Mouse (Mus musculus): ENCODE measurements around the gene Uncx. TPM values are rescaled to one million over a fixed set of nuclear protein-coding genes. Genes with fewer than 3 reads are reported as not detected.
A peak's percentile ranks its signal among the peaks of the same experiment; 100 is the strongest.

Uncx gene
- polyA plus RNA-seq, 1 experiment from 2014 or later, result 0.09 TPM

DNA sequence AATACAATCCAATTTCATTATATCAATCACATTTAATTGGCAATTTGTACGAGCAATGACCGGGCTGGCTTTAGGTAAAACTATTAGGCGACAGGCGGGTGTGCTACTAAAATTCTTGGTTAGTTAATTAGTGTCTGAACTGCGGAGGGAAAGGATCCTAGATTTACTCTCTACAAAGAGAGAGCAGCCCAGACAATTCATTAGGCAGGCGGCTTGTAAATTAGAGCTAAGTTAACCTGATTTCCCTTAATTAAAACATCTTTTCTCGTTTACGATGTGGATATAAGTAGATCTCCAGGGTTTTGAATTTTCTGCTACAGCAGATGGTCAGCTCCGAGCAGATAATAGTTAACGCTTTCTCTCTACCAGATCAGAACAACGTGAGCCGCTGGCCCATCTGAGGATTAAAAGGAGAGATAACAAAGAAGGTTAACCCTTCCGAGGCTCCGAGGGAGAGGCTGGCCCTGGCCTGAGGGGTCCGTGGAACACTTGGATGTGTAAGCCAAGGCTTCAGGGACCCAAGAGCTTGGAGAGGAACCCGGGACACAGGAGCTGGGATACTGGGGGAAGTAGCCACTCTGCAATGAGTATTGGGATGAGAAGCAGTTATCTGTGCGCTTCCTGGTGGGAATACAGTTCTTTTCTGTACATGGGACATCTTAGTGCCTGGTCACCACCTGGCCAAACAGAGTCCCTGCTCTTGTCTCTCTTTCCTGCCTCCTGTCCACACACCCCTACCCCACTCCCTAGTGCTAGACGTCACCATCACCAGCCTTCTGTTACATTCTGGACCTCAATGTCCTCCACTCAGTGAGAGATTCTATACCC lies 6.2 kb upstream of the Uncx start:
- no peaks in the 10 kb centered on the region for H3K36me3 ChIP-seq (ENCODE audit: control insufficient read depth, insufficient read depth, low read length)
- no peaks in the 10 kb centered on the region for H3K9me3 ChIP-seq (replicated peaks; ENCODE audit: control insufficient read depth, low read length)
- no peak overlapping the region for H3K4me2 ChIP-seq
- H3K4me1 ChIP-seq (ENCODE audit: control insufficient read depth, insufficient read depth, low read length), result no peaks in the 10 kb centered on the region; the same call in 1 of the 2 replicates
- no peak overlapping the region for H3K9ac ChIP-seq (ENCODE audit: low read depth, low read length)
- 3% methylated on average over 18 of the region's 18 CpGs for WGBS (ENCODE audit: insufficient replicate concordance)
- no peak overlapping the region for H3K4me3 ChIP-seq (ENCODE audit: low read depth, low read length)
- peaks cover 89% of the 10 kb centered on the region for H3K27me3 ChIP-seq (ENCODE audit: control insufficient read depth, insufficient read depth, low read length)
- no peak for ATAC-seq (replicated peaks; ENCODE audit: insufficient number of reproducible peaks, low FRiP score, low TSS enrichment)
- no peak overlapping the region for H3K27ac ChIP-seq (ENCODE audit: low read depth, low read length)

DNA sequence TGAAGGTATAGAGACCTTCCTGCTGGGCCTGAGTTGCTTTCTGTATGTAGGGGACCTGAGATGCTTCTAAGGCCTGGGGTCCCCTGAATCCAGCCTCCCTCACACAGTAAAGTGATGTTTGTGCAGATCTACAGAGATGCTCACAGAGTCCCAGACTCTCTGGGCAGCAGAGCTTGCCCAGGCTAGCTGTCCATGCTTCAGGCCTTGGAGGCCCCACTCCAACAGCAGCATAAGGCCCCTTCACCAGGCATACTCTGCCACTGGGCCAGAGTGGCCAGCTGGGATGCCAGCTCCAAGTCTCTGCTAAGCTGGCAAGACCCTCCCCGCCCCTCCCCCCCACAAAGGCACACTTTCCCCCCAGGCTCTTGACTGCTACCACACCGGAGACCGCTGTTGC lies 5.6 kb upstream of the Uncx start:
- no peak overlapping the region for H3K9ac ChIP-seq (ENCODE audit: low read depth, low read length)
- ATAC-seq (replicated peaks; ENCODE audit: insufficient number of reproducible peaks, low FRiP score, low TSS enrichment), result no peak
- WGBS (ENCODE audit: insufficient replicate concordance), result 6% methylated on average over 3 of the region's 3 CpGs
- no peak overlapping the region for H3K27ac ChIP-seq (ENCODE audit: low read depth, low read length)
- H3K4me3 ChIP-seq (ENCODE audit: low read depth, low read length), result no peak overlapping the region
- no peak overlapping the region for H3K4me2 ChIP-seq
- no peaks in the 10 kb centered on the region for H3K36me3 ChIP-seq (ENCODE audit: control insufficient read depth, insufficient read depth, low read length)
- no peaks in the 10 kb centered on the region for H3K9me3 ChIP-seq (replicated peaks; ENCODE audit: control insufficient read depth, low read length)
- H3K27me3 ChIP-seq (ENCODE audit: control insufficient read depth, insufficient read depth, low read length), result peaks cover 91% of the 10 kb centered on the region
- H3K4me1 ChIP-seq (ENCODE audit: control insufficient read depth, insufficient read depth, low read length), result no peaks in the 10 kb centered on the region; the same call in 1 of the 2 replicates

DNA sequence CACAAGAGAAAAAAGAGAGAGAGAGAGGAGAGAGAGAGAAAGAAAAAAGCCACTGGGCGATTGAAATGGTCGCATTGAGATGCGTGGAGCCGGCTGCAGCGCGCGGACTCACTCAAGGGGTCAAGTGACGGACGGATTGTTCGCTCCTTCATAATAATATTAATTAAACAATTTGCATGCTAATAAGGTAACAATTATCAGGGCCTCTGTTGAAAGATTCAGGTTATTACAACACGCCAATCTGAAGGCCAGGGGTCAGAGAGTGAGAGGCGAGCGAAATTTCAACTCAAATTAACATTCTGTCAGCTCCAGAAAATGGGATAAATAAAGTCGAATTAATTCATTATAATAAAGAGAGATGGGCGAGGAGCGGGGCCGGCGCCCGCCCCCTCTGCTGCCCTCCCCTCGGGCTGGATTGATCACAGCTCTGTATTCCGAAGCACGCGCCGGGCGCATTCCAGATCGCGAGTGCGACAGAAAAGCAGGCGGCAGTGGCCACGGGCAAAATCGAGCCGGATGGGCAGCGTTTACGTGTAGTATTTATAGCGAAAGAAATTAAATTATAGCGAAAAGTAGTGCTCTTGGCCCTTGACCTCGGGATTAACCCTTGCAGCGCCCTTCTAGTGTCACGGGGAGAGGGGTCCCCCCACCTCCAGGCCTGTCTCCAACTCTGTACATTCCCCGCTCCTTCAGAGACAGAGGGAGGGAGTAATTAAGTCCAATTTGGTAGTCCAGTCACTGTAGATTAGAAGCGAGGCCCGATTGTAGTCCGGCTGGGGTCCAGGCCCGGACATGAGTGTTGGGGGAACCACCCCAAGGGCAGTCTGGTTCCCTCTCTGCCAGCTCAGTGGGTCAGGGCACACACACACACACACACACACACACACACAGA lies 1.9 kb upstream of the Uncx start:
- WGBS (ENCODE audit: insufficient replicate concordance), result 1% methylated on average over 44 of the region's 44 CpGs

DNA sequence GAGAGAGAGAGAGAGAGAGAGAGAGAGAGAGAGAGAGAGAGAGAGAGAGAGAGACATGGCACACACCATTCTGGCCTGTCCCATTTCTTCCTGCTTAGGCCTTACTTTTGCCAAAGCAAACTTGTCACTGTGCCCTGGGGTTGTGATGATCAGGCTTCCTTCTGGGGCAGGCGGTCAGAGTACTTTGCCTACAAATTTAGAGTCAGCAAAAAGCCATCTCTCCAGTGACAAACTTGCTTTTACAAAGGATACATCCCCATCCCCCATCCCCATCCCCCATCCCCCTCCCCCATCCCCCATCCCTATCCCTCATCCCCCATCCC lies 1.3 kb upstream of the Uncx start:
- 12% methylated on average over 1 of the region's 1 CpGs for whole genome bisulfite sequencing (ENCODE audit: insufficient replicate concordance)
- H3K4me3 ChIP-seq (ENCODE audit: low read depth, low read length), result no peak overlapping the region

More for the DNA sequence above, 1.9 kb upstream of the Uncx start:
- no peak overlapping the region for H3K4me2 ChIP-seq
- no peak for ATAC-seq (replicated peaks; ENCODE audit: insufficient number of reproducible peaks, low FRiP score, low TSS enrichment)
- no peak overlapping the region for H3K9ac ChIP-seq (ENCODE audit: low read depth, low read length)
- no peak overlapping the region; the same call in 1 of the 2 replicates for H3K4me3 ChIP-seq (ENCODE audit: low read depth, low read length)
- no peaks in the 10 kb centered on the region for H3K9me3 ChIP-seq (replicated peaks; ENCODE audit: control insufficient read depth, low read length)
- H3K27ac ChIP-seq (ENCODE audit: low read depth, low read length), result no peak overlapping the region
- H3K36me3 ChIP-seq (ENCODE audit: control insufficient read depth, insufficient read depth, low read length), result no peaks in the 10 kb centered on the region
- peaks cover 97% of the 10 kb centered on the region for H3K27me3 ChIP-seq (ENCODE audit: control insufficient read depth, insufficient read depth, low read length)
- no peaks in the 10 kb centered on the region for H3K4me1 ChIP-seq (ENCODE audit: control insufficient read depth, insufficient read depth, low read length)

DNA sequence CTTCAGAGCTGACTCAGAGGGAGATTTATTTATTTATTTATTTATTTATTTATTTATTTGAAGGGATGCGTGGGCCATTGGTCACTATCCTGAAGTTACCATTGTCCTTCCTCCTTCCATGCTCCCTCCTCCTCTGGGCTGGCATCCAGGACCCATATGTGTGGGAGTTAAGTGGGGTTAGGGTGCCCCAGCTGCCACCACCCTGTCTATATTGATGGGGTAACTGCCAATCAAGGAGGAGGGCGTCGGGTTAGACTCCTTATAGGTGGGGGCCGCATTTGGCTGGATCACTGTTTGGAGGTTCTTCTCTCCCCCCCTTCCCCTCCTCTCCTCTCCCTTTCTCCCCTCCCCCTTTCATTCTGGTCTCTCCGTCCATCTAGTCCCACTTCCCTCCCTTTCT lies 738 bp upstream of the Uncx start:
- Histone ChIP-seq H3K4me3 (ENCODE audit: low read depth, low read length) (no peak overlapping the region), H3K27me3 (ENCODE audit: control insufficient read depth, insufficient read depth, low read length) (peaks cover 97% of the 10 kb centered on the region), H3K9ac (ENCODE audit: low read depth, low read length) (no peak overlapping the region), H3K36me3 (ENCODE audit: control insufficient read depth, insufficient read depth, low read length) (no peaks in the 10 kb centered on the region), H3K4me2 (no peak overlapping the region), H3K27ac (ENCODE audit: low read depth, low read length) (no peak overlapping the region), H3K4me1 (ENCODE audit: control insufficient read depth, insufficient read depth, low read length) (no peaks in the 10 kb centered on the region), H3K9me3 (replicated peaks; ENCODE audit: control insufficient read depth, low read length) (no peaks in the 10 kb centered on the region)
- 0% methylated on average over 5 of the region's 5 CpGs for WGBS (ENCODE audit: insufficient replicate concordance)
- ATAC-seq (replicated peaks; ENCODE audit: insufficient number of reproducible peaks, low FRiP score, low TSS enrichment), result no peak

More for the DNA sequence above, 1.3 kb upstream of the Uncx start:
- Histone ChIP-seq H3K9ac (ENCODE audit: low read depth, low read length) (no peak overlapping the region), H3K9me3 (replicated peaks; ENCODE audit: control insufficient read depth, low read length) (no peaks in the 10 kb centered on the region), H3K4me2 (no peak overlapping the region), H3K27ac (ENCODE audit: low read depth, low read length) (no peak overlapping the region), H3K36me3 (ENCODE audit: control insufficient read depth, insufficient read depth, low read length) (no peaks in the 10 kb centered on the region), H3K4me1 (ENCODE audit: control insufficient read depth, insufficient read depth, low read length) (no peaks in the 10 kb centered on the region), H3K27me3 (ENCODE audit: control insufficient read depth, insufficient read depth, low read length) (peaks cover 97% of the 10 kb centered on the region)
- no peak for ATAC-seq (replicated peaks; ENCODE audit: insufficient number of reproducible peaks, low FRiP score, low TSS enrichment)

DNA sequence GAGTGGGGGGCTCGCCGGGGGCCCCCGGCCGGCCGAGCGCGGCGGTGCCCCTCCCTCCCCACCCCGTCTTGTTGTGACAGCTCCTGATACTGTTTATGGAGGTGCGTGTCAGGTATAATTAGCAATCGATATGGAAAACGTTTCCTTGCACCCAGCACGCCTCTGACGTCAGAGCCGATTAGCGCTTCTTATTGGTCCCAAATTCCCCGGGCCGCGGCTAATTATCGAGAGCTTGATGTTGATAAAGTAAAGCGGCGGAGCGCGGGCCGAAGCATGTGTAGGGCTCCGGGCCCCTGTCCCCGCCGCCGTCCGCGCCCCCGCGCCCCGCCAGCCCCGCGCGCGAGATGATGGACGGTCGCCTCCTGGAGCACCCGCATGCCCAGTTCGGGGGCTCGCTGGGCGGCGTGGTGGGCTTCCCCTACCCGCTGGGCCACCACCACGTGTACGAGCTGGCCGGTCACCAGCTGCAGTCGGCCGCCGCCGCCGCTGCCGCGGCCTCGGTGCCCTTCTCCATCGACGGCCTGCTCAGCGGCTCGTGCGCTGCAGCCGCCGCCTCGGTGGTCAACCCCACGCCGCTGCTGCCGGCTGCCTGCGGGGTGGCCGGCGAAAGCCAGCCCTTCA lies 466 bp downstream of the Uncx start:
- no peak overlapping the region for H3K9ac ChIP-seq (ENCODE audit: low read depth, low read length)
- H3K36me3 ChIP-seq (ENCODE audit: control insufficient read depth, insufficient read depth, low read length), result no peaks in the 10 kb centered on the region
- no peaks in the 10 kb centered on the region for H3K4me1 ChIP-seq (ENCODE audit: control insufficient read depth, insufficient read depth, low read length)
- H3K27me3 ChIP-seq (ENCODE audit: control insufficient read depth, insufficient read depth, low read length), result peaks cover 93% of the 10 kb centered on the region
- H3K4me2 ChIP-seq, result peak overlapping the region; percentile 35
- H3K9me3 ChIP-seq (replicated peaks; ENCODE audit: control insufficient read depth, low read length), result no peaks in the 10 kb centered on the region
- no peak overlapping the region for H3K27ac ChIP-seq (ENCODE audit: low read depth, low read length)
- H3K4me3 ChIP-seq (ENCODE audit: low read depth, low read length), result peak overlapping the region; percentile 18
- ATAC-seq (replicated peaks; ENCODE audit: insufficient number of reproducible peaks, low FRiP score, low TSS enrichment), result no peak
- under 1% methylated on average over 63 of the region's 71 CpGs for WGBS (ENCODE audit: insufficient replicate concordance)

DNA sequence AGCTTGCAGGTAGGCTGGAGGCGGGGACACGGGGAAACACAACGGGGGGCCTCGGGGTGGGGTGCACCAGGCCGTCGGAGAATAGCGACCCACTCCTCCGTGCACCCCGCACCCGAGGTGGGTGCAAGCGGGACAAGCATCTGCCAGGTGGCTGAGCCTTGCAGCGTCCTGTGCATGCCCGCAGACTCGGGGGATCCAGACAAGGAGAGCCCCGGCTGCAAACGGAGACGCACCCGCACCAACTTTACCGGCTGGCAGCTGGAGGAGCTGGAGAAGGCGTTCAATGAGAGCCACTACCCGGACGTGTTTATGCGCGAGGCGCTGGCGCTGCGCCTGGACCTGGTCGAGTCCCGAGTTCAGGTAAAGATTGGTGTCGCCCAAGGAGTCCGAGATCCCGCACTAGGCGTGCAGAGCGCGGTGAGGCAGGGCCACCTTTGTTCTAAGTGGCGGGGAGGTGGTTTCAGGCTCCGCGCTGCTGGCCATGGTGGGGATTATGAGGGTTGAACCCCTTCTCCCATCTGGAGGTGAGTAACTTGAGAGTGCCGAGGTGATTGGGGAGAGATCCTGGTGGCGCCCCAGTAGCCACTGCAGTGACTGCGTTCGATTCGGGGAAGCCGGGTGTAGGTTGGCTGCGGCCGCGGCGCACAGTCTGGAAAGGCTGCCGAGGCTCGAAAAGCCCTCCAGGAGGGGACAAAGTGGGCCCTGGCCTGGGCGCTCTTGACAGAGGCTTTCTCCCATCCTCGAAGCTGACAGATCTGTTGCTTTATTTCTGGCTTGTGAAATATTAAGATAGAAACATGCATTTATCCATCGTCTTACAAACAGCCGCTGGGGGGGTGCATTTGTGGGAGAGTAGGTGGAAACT lies 1.2 kb downstream of the Uncx start:
- no peaks in the 10 kb centered on the region for H3K9me3 ChIP-seq (replicated peaks; ENCODE audit: control insufficient read depth, low read length)
- H3K27ac ChIP-seq (ENCODE audit: low read depth, low read length), result no peak overlapping the region
- no peak for ATAC-seq (replicated peaks; ENCODE audit: insufficient number of reproducible peaks, low FRiP score, low TSS enrichment)
- H3K9ac ChIP-seq (ENCODE audit: low read depth, low read length), result no peak overlapping the region
- H3K4me2 ChIP-seq, result no peak overlapping the region
- no peak overlapping the region for H3K4me3 ChIP-seq (ENCODE audit: low read depth, low read length)
- WGBS (ENCODE audit: insufficient replicate concordance), result under 1% methylated on average over 54 of the region's 54 CpGs
- no peaks in the 10 kb centered on the region for H3K36me3 ChIP-seq (ENCODE audit: control insufficient read depth, insufficient read depth, low read length)
- no peaks in the 10 kb centered on the region for H3K4me1 ChIP-seq (ENCODE audit: control insufficient read depth, insufficient read depth, low read length)
- peaks cover 94% of the 10 kb centered on the region for H3K27me3 ChIP-seq (ENCODE audit: control insufficient read depth, insufficient read depth, low read length)

DNA sequence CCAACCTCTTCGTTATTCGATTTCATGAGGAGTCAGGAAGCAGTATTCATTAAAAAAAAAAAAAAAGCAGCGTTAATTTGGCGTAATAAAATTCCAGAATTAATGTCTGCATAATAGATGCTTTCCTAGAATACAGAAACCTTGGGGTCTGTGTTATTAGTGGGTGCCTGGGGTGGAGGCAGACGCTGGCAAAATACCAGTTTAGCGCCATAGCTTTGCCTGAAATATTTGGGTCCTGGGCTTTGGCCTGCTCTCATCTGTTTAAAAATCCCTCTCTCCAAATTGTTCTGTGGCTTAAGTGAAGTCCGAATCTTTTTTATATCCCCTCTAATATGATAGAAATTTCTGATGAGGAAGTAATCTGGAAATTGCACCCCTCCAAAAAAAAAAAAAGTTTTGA lies 1.9 kb downstream of the Uncx start:
- H3K9me3 ChIP-seq (replicated peaks; ENCODE audit: control insufficient read depth, low read length), result no peaks in the 10 kb centered on the region
- no peaks in the 10 kb centered on the region for H3K36me3 ChIP-seq (ENCODE audit: control insufficient read depth, insufficient read depth, low read length)
- ATAC-seq (replicated peaks; ENCODE audit: insufficient number of reproducible peaks, low FRiP score, low TSS enrichment), result no peak
- WGBS (ENCODE audit: insufficient replicate concordance), result 5% methylated on average over 7 of the region's 7 CpGs
- H3K27me3 ChIP-seq (ENCODE audit: control insufficient read depth, insufficient read depth, low read length), result peaks cover 96% of the 10 kb centered on the region
- H3K4me1 ChIP-seq (ENCODE audit: control insufficient read depth, insufficient read depth, low read length), result no peaks in the 10 kb centered on the region
- no peak overlapping the region for H3K4me3 ChIP-seq (ENCODE audit: low read depth, low read length)
- no peak overlapping the region for H3K9ac ChIP-seq (ENCODE audit: low read depth, low read length)
- H3K4me2 ChIP-seq, result no peak overlapping the region
- H3K27ac ChIP-seq (ENCODE audit: low read depth, low read length), result no peak overlapping the region
